14 mouse cellular contexts compared by ENCODE assay signal in the genomic region with DNA sequence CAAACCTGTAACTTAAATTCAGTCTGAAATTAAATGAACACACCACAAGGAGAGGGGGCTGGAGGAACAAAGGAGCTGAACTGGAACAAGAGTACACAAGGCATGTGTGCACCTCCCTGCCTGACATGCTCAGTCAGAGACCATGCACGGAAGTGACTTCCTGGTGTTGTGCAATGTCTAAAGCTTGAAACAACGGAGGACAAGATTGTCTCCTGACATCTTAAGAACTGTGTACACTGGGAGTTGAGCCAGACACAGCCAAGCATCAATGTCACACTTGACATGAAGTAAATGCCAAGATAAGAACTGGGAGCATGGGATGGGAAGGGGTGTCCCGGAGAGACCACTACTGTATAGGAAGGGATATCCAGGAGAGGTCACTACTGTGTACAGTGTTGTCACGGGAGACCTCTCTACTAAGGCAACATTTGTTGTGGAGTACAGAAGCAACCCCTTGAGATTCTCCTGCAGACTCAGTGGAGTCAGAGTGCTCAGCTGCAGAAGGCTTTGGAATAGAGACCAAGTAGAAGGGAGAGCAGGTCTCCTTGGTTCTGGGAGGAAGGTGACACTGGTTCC.
DNase-seq lines count a peak whose midpoint lies in the region; ATAC-seq and TF ChIP-seq lines count a peak whose summit lies in the region.
"Had no signal": no experiment of that assay in that cellular context is flagged by ENCODE, and none has a peak within 500 bp of the region (broad histone marks: within the 10 kb centered on the region; RNA-seq: fewer than 3 reads in every experiment).

No protein-coding gene starts in this region.

- H3K4me2 ChIP-seq in heart, embryonic 12.5 days: no peak overlapping the region
- H3K4me2 ChIP-seq: forebrain, embryonic 12.5 days; limb, embryonic 15.5 days had no signal

- DNase-seq in heart, postnatal 36 days: no peak
- peak; percentile 19 to 53 for DNase-seq in lung, adult 18-20 months
- DNase-seq in lung, adult 2 months: no peak
- DNase-seq in lung, postnatal 10 days: peak; percentile 38
- no peak for DNase-seq in retina, postnatal 1 day
- DNase-seq: adrenal gland, postnatal 10 days; cerebellum, adult 18-20 months; midbrain, embryonic 14.5 days; thymus, postnatal 4 days had no signal

- 0 out of 2 replicates have a peak overlapping the region, but pooled peaks have one; percentile 10 for H3K27ac ChIP-seq in heart, embryonic 12.5 days (ENCODE audit: poor library complexity, severe bottlenecking)
- H3K27ac ChIP-seq: forebrain, embryonic 12.5 days; limb, embryonic 15.5 days; macrophage had no signal

- peaks cover 5% of the 10 kb centered on the region; the same call in 1 of the 2 replicates for H3K36me3 ChIP-seq in heart, embryonic 12.5 days
- H3K36me3 ChIP-seq: forebrain, embryonic 12.5 days; limb, embryonic 15.5 days had no signal

- H3K9ac ChIP-seq in heart, embryonic 12.5 days: no peak overlapping the region
- H3K9ac ChIP-seq: forebrain, embryonic 12.5 days; limb, embryonic 15.5 days had no signal

- no peak overlapping the region for H3K4me3 ChIP-seq in heart, embryonic 12.5 days
- no peak overlapping the region for H3K4me3 ChIP-seq in lung, adult 2 months (replicated peaks; ENCODE audit: extremely low read depth, low read depth, low read length)
- H3K4me3 ChIP-seq: forebrain, embryonic 12.5 days; limb, embryonic 15.5 days had no signal

- 21% methylated on average over 4 of the region's 4 CpGs for WGBS in heart, embryonic 12.5 days
- WGBS in lung, adult 2 months: 27% methylated on average over 4 of the region's 4 CpGs

- H3K27me3 ChIP-seq in heart, embryonic 12.5 days (replicated peaks): no peaks in the 10 kb centered on the region
- H3K27me3 ChIP-seq: forebrain, embryonic 12.5 days; limb, embryonic 15.5 days had no signal

- no peak for TF ChIP-seq POLR2A in lung, adult 2 months (IDR thresholded peaks at IDR 0.05; ENCODE audit: borderline replicate concordance, extremely low read depth, low read depth, low read length)

- H3K9me3 ChIP-seq in heart, embryonic 12.5 days (replicated peaks): no peaks in the 10 kb centered on the region; the same call in 1 of the 2 replicates
- H3K9me3 ChIP-seq: forebrain, embryonic 12.5 days; limb, embryonic 15.5 days had no signal

- intact Hi-C loops in heart, postnatal 36 days (cut with DNase I): no loop called here

- TF ChIP-seq CTCF in lung, adult 2 months (IDR thresholded peaks at IDR 0.05; ENCODE audit: insufficient read depth, low read length): no peak

- ATAC-seq in heart, embryonic 12.5 days (ENCODE audit: insufficient number of reproducible peaks, low FRiP score): peak; percentile 54
- no peak for ATAC-seq in activated CD4-positive, CD25-positive, alpha-beta regulatory T cell, adult 4 months

- H3K4me1 ChIP-seq in heart, embryonic 12.5 days (replicated peaks): peaks cover 53% of the 10 kb centered on the region
- H3K4me1 ChIP-seq in lung, adult 2 months (ENCODE audit: control insufficient read depth, insufficient read depth, low read length): peaks cover 4% of the 10 kb centered on the region; the same call in 1 of the 2 replicates
- H3K4me1 ChIP-seq: limb, embryonic 15.5 days had no signal

Comparison
In these comparisons a context has a peak if more than half of its experiments do, and no peak if none do; other contexts are left out.
1. DNase-seq: peak in lung, adult 18-20 months (2 of 2) and lung, postnatal 10 days (single experiment); none in heart, postnatal 36 days (0 of 2), lung, adult 2 months (single experiment) and retina, postnatal 1 day (single experiment).